Mouse (Mus musculus): ENCODE measurements around the gene Teddm2.

The Teddm2 gene

GRCm38 (mm10) chr1:153899731-153900380 is at the start of gene Teddm2, which contains the start of gene Glul:
Gene Teddm2, minus strand, starts transcription at chr1:153900228.
Gene Glul, plus strand, starts transcription at chr1:153899944.
- peak; percentile 96 for DNase-seq (ENCODE audit: low read depth)

- DNase-seq (ENCODE audit: low read depth), result no peak
Observed at GRCm38 (mm10) chr1:153947837-153948236, 47.8 kb upstream of the Teddm2 start.

- no peak for DNase-seq (ENCODE audit: low read depth)
Observed at GRCm38 (mm10) chr1:153946971-153947370, 46.9 kb upstream of the Teddm2 start.

- DNase-seq (ENCODE audit: low read depth), result no peak
Observed at GRCm38 (mm10) chr1:153945181-153945580, 45.2 kb upstream of the Teddm2 start.

GRCm38 (mm10) chr1:153940986-153941385 is 41.0 kb upstream of the Teddm2 start:
- no peak for DNase-seq (ENCODE audit: low read depth)

GRCm38 (mm10) chr1:153937025-153937424 is 37.0 kb upstream of the Teddm2 start:
- DNase-seq (ENCODE audit: low read depth), result no peak

GRCm38 (mm10) chr1:153935844-153936380 is 35.9 kb upstream of the Teddm2 start:
- no peak for DNase-seq (ENCODE audit: low read depth)

- no peak for DNase-seq (ENCODE audit: low read depth)
Observed at GRCm38 (mm10) chr1:153933772-153934171, 33.7 kb upstream of the Teddm2 start.

- no peak for DNase-seq (ENCODE audit: low read depth)
Observed at GRCm38 (mm10) chr1:153930431-153930830, 30.4 kb upstream of the Teddm2 start.

- no peak for DNase-seq (ENCODE audit: low read depth)
Observed at GRCm38 (mm10) chr1:153924395-153925385, 24.7 kb upstream of the Teddm2 start.

GRCm38 (mm10) chr1:153922571-153923021 is 22.6 kb upstream of the Teddm2 start:
- no peak for DNase-seq (ENCODE audit: low read depth)

GRCm38 (mm10) chr1:153921642-153922041 is 21.6 kb upstream of the Teddm2 start:
- no peak for DNase-seq (ENCODE audit: low read depth)

- no peak for DNase-seq (ENCODE audit: low read depth)
Observed at GRCm38 (mm10) chr1:153918521-153919206, 18.6 kb upstream of the Teddm2 start.

- no peak for DNase-seq (ENCODE audit: low read depth)
Observed at GRCm38 (mm10) chr1:153913869-153914268, 13.8 kb upstream of the Teddm2 start.

- DNase-seq (ENCODE audit: low read depth), result no peak
Observed at GRCm38 (mm10) chr1:153911276-153911795, 11.3 kb upstream of the Teddm2 start.

GRCm38 (mm10) chr1:153910423-153910822 is 10.4 kb upstream of the Teddm2 start:
- no peak for DNase-seq (ENCODE audit: low read depth)

GRCm38 (mm10) chr1:153909963-153910291 is 9.9 kb upstream of the Teddm2 start:
- DNase-seq (ENCODE audit: low read depth), result no peak

- DNase-seq (ENCODE audit: low read depth), result peak; percentile 39
Observed at GRCm38 (mm10) chr1:153909213-153909962, 9.4 kb upstream of the Teddm2 start.

- no peak for DNase-seq (ENCODE audit: low read depth)
Observed at GRCm38 (mm10) chr1:153908741-153909140, 8.7 kb upstream of the Teddm2 start.

GRCm38 (mm10) chr1:153908208-153908607 is 8.2 kb upstream of the Teddm2 start:
- DNase-seq (ENCODE audit: low read depth), result no peak

GRCm38 (mm10) chr1:153905884-153906283 is 5.9 kb upstream of the Teddm2 start:
- no peak for DNase-seq (ENCODE audit: low read depth)
